Mouse (Mus musculus): ENCODE results near the gene Slc18a2. TPM values are rescaled to one million over a fixed set of nuclear protein-coding genes. Genes with fewer than 3 reads are reported as not detected.

Slc18a2 gene
- total and polyA plus RNA-seq, 2 experiments from 2014 or later: 1.3 to 4.5 TPM

DNA sequence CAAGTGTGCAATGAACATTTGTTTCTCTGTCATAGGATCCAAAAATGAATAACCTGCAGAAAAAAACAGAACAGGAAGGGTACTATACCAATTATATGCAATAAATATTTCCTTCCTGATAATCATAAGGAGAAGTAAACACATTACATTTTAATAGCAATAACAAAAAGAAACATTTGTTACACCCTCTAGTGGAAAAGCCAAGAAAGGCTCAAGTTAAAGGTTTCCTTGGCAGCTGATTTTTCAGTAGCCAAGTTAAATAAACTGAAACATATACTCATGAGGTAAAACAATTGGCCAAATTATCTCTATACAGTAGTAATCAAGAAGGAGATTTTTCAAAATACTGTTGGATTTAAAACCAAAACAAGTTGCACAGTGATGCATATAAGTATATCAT, 54.6 kb downstream of the Slc18a2 start:
- DNase-seq (ENCODE audit: low spot score) (no peak), ATAC-seq (ENCODE audit: insufficient read depth, low read depth) (no peak)
- Histone ChIP-seq H3K4me3 (ENCODE audit: low read depth, low read length) (no peak overlapping the region), H3K27ac (ENCODE audit: low read depth) (no peak overlapping the region), H3K9me3 (replicated peaks; ENCODE audit: control insufficient read depth, low read length) (no peaks in the 10 kb centered on the region), H3K27me3 (ENCODE audit: control insufficient read depth, insufficient read depth, low read length) (no peaks in the 10 kb centered on the region), H3K36me3 (replicated peaks; ENCODE audit: control insufficient read depth, insufficient read depth, low read length) (peaks cover 8% of the 10 kb centered on the region; the same call in 1 of the 2 replicates), H3K4me1 (ENCODE audit: control insufficient read depth, insufficient read depth) (no peaks in the 10 kb centered on the region), H3K9ac (replicated peaks; ENCODE audit: low read depth, low read length) (no peak overlapping the region), H3K4me2 (ENCODE audit: low read depth, low read length) (no peak overlapping the region)
- TF ChIP-seq CTCF (IDR thresholded peaks at IDR 0.05; ENCODE audit: low read depth): peak; percentile 23; the same call in 1 of the 2 replicates
- no peak for TF ChIP-seq EP300 (IDR thresholded peaks at IDR 0.05; ENCODE audit: low read depth)

DNA sequence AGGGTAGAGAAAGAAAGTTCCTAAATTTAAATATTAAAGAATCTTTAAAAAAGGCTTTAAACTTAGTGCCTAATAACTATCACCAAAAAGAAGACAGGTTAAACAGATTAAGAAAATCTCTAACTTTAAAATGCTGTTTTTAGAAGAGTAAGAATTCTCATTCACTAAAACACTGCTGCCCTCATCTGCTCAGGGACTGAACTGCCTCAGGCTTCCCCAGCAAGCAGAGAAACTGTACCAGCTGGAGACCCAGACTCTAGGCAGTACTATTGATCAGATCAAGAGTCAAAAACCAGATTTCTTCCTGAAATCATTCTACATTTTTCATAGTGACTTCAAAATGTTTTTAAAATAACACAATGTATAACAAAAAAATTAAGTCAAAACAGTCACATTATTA, 55.9 kb downstream of the Slc18a2 start:
- Histone ChIP-seq H3K36me3 (replicated peaks; ENCODE audit: control insufficient read depth, insufficient read depth, low read length) (peaks cover 8% of the 10 kb centered on the region; the same call in 1 of the 2 replicates), H3K27ac (ENCODE audit: low read depth) (no peak overlapping the region), H3K9me3 (replicated peaks; ENCODE audit: control insufficient read depth, low read length) (no peaks in the 10 kb centered on the region), H3K9ac (replicated peaks; ENCODE audit: low read depth, low read length) (no peak overlapping the region), H3K4me3 (ENCODE audit: low read depth, low read length) (no peak overlapping the region), H3K4me1 (ENCODE audit: control insufficient read depth, insufficient read depth) (no peaks in the 10 kb centered on the region), H3K27me3 (ENCODE audit: control insufficient read depth, insufficient read depth, low read length) (no peaks in the 10 kb centered on the region), H3K4me2 (ENCODE audit: low read depth, low read length) (no peak overlapping the region)
- DNase-seq (ENCODE audit: low spot score) (no peak), ATAC-seq (ENCODE audit: insufficient read depth, low read depth) (no peak)
- no peak for TF ChIP-seq EP300 (IDR thresholded peaks at IDR 0.05; ENCODE audit: low read depth)
- peak; percentile 57 for TF ChIP-seq CTCF (IDR thresholded peaks at IDR 0.05; ENCODE audit: low read depth)

DNA sequence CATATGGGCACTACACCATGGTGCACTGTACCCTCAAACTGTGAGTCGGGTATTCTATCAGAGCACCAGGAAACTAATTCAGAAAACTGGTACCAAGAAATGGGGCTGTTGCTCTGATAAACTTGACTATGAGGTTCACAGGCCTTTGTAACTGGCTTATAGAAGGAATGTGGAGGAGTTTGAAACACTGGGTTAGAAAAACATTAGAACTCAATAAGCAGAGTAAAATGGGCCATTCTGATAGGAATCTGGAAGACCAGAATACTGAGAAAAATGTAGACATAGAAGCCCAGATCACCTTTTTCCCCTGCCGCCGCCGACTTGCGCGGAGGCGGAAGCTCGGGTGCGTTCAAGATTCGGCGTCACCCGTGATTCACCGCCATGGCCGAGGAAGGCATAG, 61.3 kb downstream of the Slc18a2 start, which contains the start of gene Rps12-ps3:
TSS of gene Rps12-ps3 (plus strand) at position 301 of the 400 bp plus-strand sequence.
- no peak for TF ChIP-seq CTCF (IDR thresholded peaks at IDR 0.05; ENCODE audit: low read depth)
- no peak for TF ChIP-seq EP300 (IDR thresholded peaks at IDR 0.05; ENCODE audit: low read depth)
- Histone ChIP-seq H3K9me3 (replicated peaks; ENCODE audit: control insufficient read depth, low read length) (no peaks in the 10 kb centered on the region), H3K4me1 (ENCODE audit: control insufficient read depth, insufficient read depth) (peaks cover 7% of the 10 kb centered on the region; the same call in 1 of the 2 replicates), H3K27ac (ENCODE audit: low read depth) (no peak within 1 kb of the TSS), H3K4me2 (ENCODE audit: low read depth, low read length) (no peak within 1 kb of the TSS), H3K36me3 (replicated peaks; ENCODE audit: control insufficient read depth, insufficient read depth, low read length) (no peaks in the 10 kb centered on the region), H3K4me3 (ENCODE audit: low read depth, low read length) (no peak within 1 kb of the TSS), H3K9ac (replicated peaks; ENCODE audit: low read depth, low read length) (no peak within 1 kb of the TSS), H3K27me3 (ENCODE audit: control insufficient read depth, insufficient read depth, low read length) (no peaks in the 10 kb centered on the region)
- DNase-seq (ENCODE audit: low spot score) (no peak), ATAC-seq (ENCODE audit: insufficient read depth, low read depth) (no peak)
- WGBS: 96% methylated on average over 9 of the region's 14 CpGs

DNA sequence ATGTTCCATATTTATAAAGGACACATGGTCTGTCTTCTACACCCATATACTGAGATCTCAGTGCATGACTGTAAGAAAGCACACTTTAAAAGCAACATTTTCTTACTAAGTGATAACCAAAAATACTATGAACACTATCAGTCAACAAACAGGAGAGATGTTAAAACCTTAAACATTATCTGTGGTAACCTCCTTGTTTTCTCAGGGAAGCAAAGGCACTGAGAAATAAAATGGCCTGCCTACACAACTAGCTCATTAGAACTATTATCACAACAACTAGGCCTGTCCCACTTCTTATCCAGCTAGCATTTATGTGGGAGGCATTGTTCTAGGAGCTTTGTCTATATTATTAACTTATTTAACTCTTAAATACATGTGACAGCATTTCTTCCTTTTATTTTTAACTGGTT, 70.1 kb downstream of the Slc18a2 start:
- no peak overlapping the region for H3K9ac ChIP-seq (replicated peaks; ENCODE audit: low read depth, low read length)
- H3K27me3 ChIP-seq (ENCODE audit: control insufficient read depth, insufficient read depth, low read length): no peaks in the 10 kb centered on the region
- DNase-seq (ENCODE audit: low spot score) (no peak), ATAC-seq (ENCODE audit: insufficient read depth, low read depth) (no peak)
- H3K36me3 ChIP-seq (replicated peaks; ENCODE audit: control insufficient read depth, insufficient read depth, low read length): no peaks in the 10 kb centered on the region
- H3K27ac ChIP-seq (ENCODE audit: low read depth): no peak overlapping the region
- 0 out of 2 replicates have a peak, but pooled peaks cover 4% of the 10 kb centered on the region for H3K4me1 ChIP-seq (ENCODE audit: control insufficient read depth, insufficient read depth)
- no peak for TF ChIP-seq CTCF (IDR thresholded peaks at IDR 0.05; ENCODE audit: low read depth)
- TF ChIP-seq EP300 (IDR thresholded peaks at IDR 0.05; ENCODE audit: low read depth): no peak
- H3K9me3 ChIP-seq (replicated peaks; ENCODE audit: control insufficient read depth, low read length): no peaks in the 10 kb centered on the region
- no peak overlapping the region for H3K4me3 ChIP-seq (ENCODE audit: low read depth, low read length)
- no peak overlapping the region for H3K4me2 ChIP-seq (ENCODE audit: low read depth, low read length)

DNA sequence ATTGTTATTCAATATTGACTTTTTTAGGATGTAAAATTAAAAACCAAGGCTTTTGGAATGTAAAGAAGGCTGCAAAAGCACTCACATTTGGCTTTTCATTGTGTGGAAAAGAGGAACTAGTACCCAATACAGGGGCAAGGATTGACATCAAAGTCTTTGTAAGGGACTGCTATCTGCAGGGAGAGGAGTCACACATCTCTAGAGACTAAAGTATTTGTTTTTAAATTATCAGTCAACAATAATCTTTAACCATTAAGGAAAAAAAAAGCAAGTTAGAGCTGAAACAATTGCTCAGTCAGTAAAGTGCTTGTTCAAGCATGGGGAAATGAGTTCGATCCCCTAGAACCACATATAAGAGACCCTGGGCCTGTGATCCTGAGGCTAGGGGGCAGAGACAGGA, 76.0 kb downstream of the Slc18a2 start:
- Histone ChIP-seq H3K27me3 (ENCODE audit: control insufficient read depth, insufficient read depth, low read length) (no peaks in the 10 kb centered on the region), H3K4me2 (ENCODE audit: low read depth, low read length) (no peak overlapping the region), H3K36me3 (replicated peaks; ENCODE audit: control insufficient read depth, insufficient read depth, low read length) (no peaks in the 10 kb centered on the region), H3K27ac (ENCODE audit: low read depth) (no peak overlapping the region), H3K9me3 (replicated peaks; ENCODE audit: control insufficient read depth, low read length) (no peaks in the 10 kb centered on the region), H3K9ac (replicated peaks; ENCODE audit: low read depth, low read length) (no peak overlapping the region), H3K4me1 (ENCODE audit: control insufficient read depth, insufficient read depth) (peaks cover 10% of the 10 kb centered on the region), H3K4me3 (ENCODE audit: low read depth, low read length) (no peak overlapping the region)
- TF ChIP-seq EP300 (IDR thresholded peaks at IDR 0.05; ENCODE audit: low read depth) (no peak), CTCF (IDR thresholded peaks at IDR 0.05; ENCODE audit: low read depth) (no peak)
- ATAC-seq (ENCODE audit: insufficient read depth, low read depth) (no peak), DNase-seq (ENCODE audit: low spot score) (no peak)
- 100% methylated on average over 1 of the region's 1 CpGs for WGBS
